Mouse (Mus musculus) left cerebral cortex, postnatal 10 days (tissue): ENCODE measurements at regions not wholly inside any gene's neighbourhood (a gene's known extent, or its start where the extent isn't known, plus 50 kb on each side); places are given as distances from the start of the nearest gene placed in this dataset.

Experiments used
- DNase-seq, 2 experiments: peaks; one replicate each; pipeline ENCODE4 v3.0.0; 2021 to 2022; ENCODE audit warnings: low spot score in 2 of 2, mixed read lengths in 1 of 2; ENCODE audit errors: extremely low spot score in 1 of 2
- intact Hi-C: fragments of 180-260 bp; cut with DNase I; formaldehyde crosslinking; loops from one replicate; pipeline ENCODE4 v1.15.1; 2025

DNA sequence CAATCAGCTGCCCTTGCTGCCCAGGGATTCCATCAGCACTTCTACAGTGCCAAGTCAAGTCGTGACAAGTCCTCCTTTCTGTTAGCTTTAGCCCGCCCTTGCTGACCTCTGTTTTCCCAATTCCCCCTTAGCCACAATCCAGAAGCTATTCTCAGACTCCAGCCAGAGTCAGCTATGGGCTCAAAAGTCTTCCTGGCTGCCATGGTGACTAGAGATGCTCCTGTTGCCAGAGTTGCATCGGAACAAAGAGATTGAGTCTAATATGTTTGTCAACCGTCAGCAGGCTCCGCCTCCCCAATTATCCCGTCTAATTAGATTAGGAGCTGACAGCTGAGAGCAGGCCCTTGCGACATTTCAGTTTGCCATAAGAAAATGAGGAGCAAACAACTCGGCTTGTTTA, 462.9 kb downstream of the Prdm2 start:
- intact Hi-C loops = no loop called here
- DNase-seq = no peak

DNA sequence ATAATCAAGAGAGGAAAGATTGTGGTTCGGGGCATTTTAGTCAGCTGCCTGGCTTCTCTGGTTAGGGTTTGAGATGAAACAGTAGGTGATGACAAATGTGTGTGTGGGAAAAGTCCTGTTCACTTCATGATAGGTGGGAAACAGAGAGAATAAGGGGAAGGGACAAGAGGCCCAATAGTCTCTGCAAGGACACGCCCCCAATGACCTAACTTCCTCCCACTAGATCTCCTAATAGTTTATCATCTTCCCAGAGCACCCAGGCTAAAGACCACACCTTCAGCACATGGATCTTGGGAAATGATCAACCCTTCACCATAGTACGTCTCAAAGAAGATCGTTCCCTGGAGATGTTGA, 484.3 kb upstream of the Kazn start:
- DNase-seq = no peak

DNA sequence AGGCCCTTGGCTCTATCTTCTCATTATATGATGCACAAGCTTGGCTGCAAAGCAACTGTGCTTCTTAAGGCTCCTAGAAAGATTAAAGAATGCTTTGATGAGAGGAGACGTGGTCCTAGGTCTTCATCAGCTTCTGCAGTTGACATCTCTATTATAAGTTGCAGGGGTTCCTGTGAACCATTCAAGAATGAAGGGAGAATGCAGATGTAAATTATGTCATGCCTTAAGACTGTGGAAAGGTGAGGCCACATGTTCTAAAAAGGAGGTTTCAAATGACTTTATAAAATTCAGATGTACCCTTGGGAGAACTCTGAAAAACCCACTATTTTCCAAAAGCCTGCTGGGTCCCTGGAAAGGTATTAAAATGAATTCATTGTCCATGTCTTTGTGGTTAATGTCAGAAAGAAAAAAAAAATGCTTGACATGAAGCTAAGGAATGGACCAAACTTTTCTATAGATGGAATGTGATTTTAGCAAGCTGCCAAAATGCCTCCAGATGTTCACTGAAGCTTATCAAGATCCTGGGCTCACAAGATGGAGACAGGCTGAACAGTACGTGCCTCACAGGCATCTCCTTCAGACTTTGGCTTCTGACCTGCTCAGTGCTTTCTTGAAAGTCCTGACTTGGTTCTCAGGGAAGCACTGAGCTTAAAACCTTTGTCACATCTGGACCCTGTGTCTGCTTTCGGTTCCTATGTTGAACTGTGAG, 483.8 kb upstream of the Kazn start:
- no peak for DNase-seq
- intact Hi-C loops = no loop called here

More for the DNA sequence above, 484.3 kb upstream of the Kazn start:
- intact Hi-C loops = no loop called here

DNA sequence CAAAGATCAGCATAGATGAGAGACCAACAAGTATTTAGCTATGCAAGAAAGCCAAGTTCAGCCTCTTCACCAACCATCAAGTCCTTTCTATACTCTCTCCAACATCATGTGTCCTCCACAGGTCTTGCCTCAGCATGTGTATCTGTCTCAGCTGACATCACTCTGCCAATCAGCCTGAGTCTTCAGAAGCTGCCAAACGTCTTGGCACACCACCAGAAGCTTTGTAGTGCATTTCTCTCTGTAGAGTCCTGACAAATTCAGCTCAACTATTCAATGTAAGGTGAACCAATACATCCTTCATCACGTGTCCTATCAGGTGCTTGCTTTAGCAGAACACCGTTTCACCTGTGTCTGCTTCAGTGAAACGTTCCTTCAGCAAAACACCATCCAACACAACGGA, 462.4 kb upstream of the Kazn start:
- intact Hi-C loops = no loop called here
- no peak for DNase-seq

DNA sequence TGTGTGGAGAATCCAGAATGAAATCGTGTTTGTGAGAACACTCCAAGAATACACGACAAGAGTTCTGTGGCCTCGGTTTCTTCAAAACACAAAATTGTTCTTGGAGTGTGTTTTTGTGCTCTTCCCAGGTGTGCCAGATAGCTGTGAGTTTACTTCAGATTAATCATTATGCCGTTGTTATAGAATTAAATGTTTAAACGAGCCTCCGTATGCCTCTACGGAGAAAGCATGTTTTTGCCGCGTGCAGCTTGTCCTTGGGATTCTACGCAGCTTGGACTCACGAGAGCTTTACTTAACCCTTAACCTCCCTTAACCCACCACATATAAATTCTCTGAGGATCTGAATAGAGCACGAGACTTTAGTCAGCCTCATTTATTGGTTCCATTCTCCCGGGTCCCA, 455.7 kb upstream of the Kazn start:
- intact Hi-C loops = no loop called here
- DNase-seq = no peak

DNA sequence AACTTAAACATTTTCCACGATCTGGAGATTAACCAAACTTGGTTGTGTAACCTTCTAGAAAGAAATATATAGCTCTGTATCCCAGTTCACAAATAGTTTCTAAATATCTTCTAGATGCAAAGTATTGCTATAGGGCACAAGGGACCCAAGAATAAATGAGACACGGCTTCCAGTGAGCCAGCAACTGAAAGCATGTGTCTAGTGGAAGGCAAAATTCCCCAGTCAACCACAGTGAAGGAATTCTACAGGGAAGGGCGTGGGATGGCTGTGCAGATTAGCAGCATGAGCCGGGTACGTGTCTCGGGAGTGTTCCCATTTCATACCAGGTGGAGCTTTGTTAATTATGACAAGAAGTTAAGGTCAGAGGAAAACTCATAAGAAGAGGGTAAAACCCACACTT, 449.0 kb upstream of the Kazn start:
- DNase-seq = no peak
- intact Hi-C loops = no loop called here

DNA sequence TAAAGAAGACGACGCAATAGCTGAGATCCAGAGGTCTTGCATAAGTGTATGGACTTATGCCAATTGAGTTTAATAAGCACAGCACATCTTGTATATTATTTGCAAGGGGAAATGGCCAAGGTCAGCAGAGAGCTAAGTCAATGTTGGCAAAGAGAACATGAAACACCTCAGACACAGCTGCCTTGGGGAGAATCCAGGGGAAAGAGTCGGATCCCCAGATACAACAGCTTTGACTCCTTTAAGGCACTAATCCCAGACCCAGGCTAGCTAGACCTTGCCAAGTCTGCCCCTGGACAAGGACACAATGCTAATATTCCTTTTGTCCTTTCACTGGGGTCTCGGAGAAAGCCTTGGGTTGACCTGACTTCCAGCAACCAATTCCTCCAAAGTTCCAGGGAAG, 438.2 kb upstream of the Kazn start:
- intact Hi-C loops = no loop called here
- no peak for DNase-seq

DNA sequence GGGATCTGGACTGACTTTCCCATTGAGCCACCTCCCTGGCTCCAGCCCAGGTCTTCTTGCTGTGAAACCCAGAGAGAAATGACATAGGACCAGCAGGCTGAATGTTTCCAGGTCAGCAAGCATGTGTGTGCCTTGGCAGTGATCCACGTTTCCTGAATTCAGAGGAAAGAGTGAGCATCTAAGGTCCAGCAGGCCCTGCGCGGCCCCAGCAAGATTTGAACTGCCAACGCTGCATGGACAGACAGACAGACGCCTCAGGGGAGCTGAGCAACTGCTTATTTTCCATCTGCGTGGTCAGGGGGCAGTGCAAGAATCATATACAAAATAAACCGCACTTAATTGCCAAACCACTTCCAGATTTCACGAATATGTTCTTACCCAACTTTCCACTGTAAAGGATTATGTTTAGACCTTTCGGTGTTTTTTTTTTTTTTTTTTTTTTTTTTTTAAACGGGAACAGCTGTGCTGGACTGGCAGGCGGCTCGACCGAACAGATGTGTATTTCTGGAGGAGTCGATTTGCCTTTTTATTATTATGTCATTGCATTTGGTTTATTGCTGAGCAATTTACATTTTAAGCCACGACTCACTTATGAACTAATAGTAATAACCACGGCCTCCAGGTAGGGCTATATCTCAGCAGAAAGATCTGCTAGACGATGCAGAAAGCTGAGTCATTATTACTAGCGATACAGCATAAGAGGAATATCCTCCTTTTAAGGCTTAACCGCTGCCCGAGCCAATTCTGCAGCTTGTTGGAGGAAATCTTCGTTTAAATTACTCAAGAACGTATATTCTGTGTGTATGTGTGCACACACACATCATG, 435.7 kb upstream of the Kazn start:
- peak in 1 of 2 experiments; percentile 34 for DNase-seq
- intact Hi-C loops = no loop called here

DNA sequence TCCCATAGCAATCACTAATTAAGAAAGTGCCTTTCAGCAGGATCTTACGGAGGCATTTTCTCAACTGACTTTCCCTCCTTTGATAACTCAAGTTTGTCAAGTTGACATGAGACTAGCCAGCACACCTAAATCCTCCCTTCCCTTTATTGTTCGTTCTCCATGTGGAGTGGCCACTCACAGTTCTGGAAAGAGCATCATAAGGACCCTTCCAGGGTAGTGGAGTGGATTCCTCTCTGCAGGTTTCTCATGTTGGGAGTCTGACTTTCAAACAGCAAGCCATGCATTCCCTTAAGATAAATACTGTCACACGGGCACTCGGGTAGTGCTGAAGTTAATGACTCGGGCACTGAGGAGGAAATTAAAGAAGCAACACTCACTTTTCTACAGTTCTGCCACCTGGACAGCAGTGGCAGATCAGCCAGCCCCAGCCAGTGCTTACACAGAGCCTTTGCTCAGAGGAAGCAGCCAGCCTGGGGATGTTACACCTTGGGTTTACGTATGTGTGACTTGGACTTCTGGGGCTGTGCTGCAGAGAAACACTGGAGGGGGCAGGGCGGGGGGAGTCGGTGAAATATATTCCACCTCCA, 432.8 kb upstream of the Kazn start:
- intact Hi-C loops = no loop called here
- DNase-seq = no peak

DNA sequence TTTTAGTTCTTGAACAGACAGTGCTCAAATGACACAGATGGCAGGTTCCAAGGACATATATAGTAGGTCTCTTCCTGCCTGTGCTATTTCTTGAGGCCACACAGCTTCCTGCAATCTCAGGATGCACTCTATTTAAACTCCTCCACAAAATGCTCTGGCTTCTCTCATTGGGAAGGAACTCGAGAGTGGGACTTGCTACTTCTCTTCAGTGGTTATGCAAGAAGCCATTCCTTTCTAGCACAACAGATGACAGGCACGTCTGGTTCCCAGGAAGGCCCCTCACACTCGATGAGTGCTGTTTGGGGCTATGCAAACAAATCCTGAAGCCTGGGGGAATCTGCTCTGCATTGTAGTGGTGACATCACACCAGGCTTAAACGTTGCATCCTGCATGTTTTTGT, 425.6 kb upstream of the Kazn start:
- intact Hi-C loops = no loop called here

DNA sequence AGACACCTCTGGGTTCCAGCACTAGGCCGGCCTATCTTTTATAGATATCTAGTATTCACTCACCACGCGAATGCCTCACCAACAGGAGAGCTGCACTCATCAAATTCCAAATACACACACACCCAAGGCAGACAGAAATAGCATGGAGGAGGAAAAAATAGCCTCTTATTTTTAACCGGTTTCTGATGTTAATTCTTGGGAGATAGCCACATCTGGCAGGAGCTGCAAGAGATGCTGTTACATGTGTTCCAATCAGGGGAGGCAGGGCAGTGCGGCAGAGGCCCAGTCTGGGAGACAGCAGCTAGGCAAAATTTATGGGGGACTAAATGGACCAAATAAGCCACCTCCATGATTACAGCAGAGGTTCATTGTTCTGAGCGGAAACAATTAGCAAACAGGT, 419.0 kb upstream of the Kazn start:
- DNase-seq = peak in 1 of 2 experiments; percentile 12
- intact Hi-C loops = no loop called here

More for the DNA sequence above, 425.6 kb upstream of the Kazn start:
- DNase-seq = peak in 1 of 2 experiments; percentile 9

DNA sequence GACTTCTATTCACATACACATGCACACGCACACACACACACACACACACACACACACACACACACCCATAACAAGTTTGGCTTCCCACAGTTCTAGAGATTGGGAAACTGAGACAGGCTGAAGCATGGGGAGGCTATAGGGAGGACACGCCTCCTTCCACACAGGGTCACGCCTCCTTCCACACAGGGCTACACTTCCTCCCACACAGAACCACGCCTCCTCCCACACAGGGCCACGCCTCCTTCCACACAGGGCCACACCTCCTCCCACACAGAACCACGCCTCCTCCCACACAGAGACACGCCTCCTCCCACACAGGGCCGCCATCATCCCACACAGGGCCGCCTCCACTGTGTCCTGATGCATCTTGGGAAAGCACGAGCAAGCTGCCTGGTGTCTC, 401.9 kb upstream of the Kazn start:
- DNase-seq = no peak
- intact Hi-C loops = no loop called here

DNA sequence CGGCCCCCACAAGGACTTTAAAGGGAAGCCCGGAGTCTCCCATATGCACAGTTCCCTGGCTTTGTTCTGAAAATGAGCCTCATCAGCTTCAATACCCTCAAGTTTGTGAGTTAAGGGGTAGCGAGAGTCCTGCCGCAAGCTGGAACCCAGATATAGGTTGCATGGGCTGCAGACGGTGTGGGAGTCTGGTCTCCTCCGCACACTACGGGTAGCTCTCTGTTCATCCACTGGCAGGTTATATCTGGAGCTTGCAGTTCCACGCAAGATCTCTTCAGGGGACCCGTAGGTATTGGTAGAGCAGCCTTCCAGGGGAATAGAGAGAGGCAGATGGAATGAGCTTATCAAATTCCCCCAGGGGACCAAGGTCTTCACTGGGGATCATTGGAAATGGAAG, 400.1 kb upstream of the Kazn start:
- DNase-seq = no peak
- intact Hi-C loops = no loop called here

DNA sequence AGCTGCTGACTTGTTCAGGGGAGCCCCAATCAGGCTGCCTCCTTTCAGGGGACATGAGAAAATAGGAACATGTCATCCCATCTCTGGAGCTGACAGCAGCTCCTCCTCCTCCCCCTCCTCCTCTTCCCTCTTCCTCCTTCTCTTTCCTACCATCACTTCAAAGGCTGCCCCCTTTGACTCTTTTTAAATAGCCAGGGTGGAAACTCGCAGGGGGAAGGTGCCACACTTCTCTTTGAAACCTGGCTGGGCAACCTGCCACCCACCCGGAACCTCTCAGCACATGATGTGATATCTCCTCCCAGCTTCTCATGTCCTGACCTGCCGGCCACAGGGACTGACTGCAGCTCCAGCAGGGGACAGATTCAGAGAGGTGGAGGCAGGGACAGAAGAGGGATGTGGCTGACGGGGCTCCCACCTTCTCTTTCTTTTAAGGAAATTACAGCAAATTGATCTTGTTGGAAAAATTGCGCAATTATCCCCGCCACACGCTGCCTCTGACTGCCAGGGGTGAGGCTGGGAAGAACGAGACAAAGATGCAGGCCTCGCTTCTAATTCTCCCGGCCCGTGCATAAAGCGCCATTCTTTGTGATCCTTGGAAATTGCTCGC, 399.6 kb upstream of the Kazn start:
- no peak for DNase-seq
- intact Hi-C loops = no loop called here

DNA sequence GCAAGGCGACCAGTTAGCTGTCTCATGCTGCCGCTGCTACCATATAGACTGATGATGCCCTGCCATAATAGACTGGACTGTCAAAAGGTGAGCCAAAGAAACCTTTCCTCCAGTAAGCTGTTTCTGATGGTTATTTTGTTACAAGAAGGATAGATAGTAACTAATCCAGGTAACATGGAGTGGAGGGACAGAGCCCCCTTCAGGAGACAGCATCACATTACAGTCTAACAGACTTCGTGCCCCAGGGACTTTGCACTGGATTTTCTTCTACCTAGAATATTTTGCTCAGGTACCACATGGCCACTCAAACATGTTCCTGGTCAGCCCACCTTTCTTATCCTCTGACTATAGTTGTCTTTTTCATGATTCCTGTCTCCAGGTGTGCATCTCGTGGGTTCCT, 398.9 kb upstream of the Kazn start:
- no peak for DNase-seq
- intact Hi-C loops = no loop called here

DNA sequence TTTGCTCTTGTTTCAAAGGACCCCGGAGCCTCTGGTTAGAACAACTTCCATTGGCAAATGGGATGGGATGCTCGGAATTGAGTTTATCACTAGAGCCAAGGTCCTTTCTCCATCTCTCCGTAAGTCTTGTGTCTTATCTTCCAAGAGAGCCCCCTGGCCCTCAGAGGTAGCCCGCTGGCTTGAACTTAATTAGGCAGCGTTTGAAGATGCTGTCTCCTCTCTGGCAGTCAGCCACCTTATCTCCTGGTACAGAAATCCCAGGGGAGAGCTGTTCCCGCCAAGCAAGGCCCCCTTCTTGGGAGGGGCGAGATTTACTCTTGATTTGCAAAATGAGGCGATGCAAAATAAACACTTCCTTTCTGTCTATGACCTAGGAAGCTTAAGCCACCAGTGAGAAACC, 395.2 kb upstream of the Kazn start:
- no peak for DNase-seq

DNA sequence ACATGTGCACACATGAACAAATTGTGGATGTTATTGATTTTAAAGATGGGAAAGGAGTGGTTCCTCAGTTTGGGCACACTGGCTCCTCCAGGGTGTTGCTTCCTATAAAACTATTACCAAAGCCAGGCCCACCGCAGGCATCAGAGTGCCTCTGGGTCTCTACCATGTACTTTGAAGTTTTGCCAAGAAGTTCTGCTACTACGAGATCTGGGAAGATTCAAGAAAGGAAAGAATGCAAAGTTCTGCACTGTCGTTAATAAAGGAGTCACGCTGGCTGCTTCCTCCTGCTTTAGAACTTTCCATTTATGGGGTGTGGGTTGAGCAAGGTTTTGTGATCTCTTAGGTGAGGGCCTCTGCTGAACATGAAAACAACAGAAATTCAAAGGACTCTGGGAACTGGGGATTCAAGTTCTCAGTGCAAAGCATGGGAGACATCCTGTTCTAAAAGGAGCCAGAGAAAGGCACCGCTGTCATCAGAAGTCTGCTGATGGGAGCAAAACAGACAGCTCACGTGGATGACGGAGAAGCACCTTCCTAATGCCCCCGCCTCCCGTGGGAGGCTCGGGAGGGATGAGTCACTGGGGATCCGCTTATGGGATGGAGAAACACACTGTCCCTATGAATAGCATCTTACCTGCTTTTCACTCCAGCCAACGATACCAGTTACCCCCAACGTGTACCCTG, 394.6 kb upstream of the Kazn start:
- intact Hi-C loops = no loop called here
- DNase-seq = no peak

More for the DNA sequence above, 395.2 kb upstream of the Kazn start:
- intact Hi-C loops = no loop called here

DNA sequence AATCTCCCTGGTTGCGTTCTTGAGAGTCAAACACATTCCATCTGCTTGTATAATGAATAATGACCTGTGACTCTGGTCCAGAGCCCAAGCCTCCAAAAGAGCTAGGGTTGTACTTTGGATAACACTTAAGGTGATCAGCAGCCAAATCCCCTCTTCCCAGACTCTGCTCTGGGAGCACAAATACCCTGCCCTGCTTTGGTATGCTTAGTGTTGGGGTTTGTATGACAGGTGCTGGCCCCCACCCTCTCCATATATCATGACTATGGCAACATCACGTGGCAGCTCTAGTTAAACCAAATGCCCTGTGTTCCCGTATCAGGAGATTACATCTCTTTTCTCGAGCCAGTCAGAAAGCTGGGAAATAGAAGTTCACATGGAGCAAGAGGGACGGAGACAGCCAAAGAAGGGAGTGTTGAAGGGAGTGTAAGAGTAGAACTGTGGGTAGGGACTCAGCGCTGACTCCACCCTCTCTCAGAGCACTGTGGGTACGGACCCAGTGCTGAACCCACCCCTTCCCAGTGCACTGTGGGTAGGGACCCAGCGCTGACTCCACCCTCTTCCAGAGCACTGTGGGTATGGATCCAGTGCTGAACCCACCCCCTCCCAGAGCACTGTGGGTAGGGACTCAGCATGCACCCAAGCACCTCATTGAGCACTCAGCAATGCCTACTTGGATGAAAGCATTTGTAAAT, 387.4 kb upstream of the Kazn start:
- intact Hi-C loops = no loop called here
- no peak for DNase-seq

DNA sequence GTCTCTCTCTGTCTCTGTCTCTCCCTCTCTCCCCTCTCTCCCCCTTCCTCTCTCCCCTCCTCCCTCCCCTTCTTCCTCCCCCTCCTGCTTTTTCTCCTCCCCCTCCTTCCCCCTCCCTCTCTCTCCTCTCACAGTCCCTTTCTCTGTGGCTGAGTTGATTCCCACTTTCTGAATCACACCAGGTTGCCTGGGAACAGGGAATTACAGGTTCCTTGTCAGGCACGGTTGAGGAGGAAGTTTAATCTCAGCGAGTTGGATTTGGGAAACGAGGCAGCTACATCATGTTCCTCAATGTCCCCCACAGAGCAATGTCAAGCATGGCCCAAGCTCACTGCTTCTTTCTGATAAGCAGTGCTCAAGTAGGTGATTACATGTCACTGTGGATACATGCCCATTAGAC, 386.3 kb upstream of the Kazn start:
- intact Hi-C loops = no loop called here
- DNase-seq = no peak
